Mouse (Mus musculus): Measurements from ENCODE around the gene Pex16. TPM values are rescaled to one million over a fixed set of nuclear protein-coding genes. Genes with fewer than 3 reads are reported as not detected.

The Pex16 gene
- polyA plus RNA-seq, 1 experiment = 42.8 TPM

GRCm38 (mm10) chr2:92403776-92404319, 29.4 kb downstream of the Pex16 start:
- DNase-seq = no peak
- H3K4me3 ChIP-seq (replicated peaks; ENCODE audit: extremely low read depth, low read depth, low read length) = no peak overlapping the region
- TF ChIP-seq CTCF (IDR thresholded peaks at IDR 0.05; ENCODE audit: insufficient read depth, low read length) (no peak), POLR2A (IDR thresholded peaks at IDR 0.05; ENCODE audit: borderline replicate concordance, extremely low read depth, low read depth, low read length) (no peak)
- WGBS = 85% methylated on average over 5 of the region's 5 CpGs
- H3K4me1 ChIP-seq (ENCODE audit: control insufficient read depth, insufficient read depth, low read length) = peaks cover 5% of the 10 kb centered on the region; the same call in 1 of the 2 replicates

DNA sequence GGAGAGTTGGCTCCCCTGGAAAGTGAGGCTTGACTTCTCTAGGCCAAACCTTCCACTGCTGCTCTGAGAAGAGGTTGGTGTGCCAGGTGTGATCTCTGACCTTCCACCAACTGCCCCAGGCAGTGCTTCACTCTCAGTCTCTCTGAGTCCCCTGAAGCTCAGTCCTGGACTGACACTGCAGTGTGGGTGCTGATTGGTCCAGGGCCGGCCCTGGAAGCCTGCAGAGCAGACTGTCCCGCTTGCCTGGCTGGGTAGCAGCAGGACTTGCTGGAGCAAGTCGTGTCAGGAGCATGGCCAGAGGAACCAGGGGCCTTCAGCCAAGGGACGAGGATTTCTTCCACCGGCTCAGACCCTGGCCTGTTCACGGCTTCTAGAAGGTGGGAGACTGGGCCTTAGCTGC, 30.3 kb downstream of the Pex16 start:
- H3K4me3 ChIP-seq (replicated peaks; ENCODE audit: extremely low read depth, low read depth, low read length) = no peak overlapping the region
- WGBS = 80% methylated on average over 6 of the region's 6 CpGs
- peaks cover 5% of the 10 kb centered on the region; the same call in 1 of the 2 replicates for H3K4me1 ChIP-seq (ENCODE audit: control insufficient read depth, insufficient read depth, low read length)
- no peak for DNase-seq
- TF ChIP-seq CTCF (IDR thresholded peaks at IDR 0.05; ENCODE audit: insufficient read depth, low read length) (no peak), POLR2A (IDR thresholded peaks at IDR 0.05; ENCODE audit: borderline replicate concordance, extremely low read depth, low read depth, low read length) (no peak)

GRCm38 (mm10) chr2:92405687-92406086, 31.2 kb downstream of the Pex16 start:
- WGBS = 81% methylated on average over 7 of the region's 7 CpGs

GRCm38 (mm10) chr2:92408309-92409045, 34.0 kb downstream of the Pex16 start:
- Histone ChIP-seq H3K4me1 (ENCODE audit: control insufficient read depth, insufficient read depth, low read length) (no peaks in the 10 kb centered on the region), H3K4me3 (replicated peaks; ENCODE audit: extremely low read depth, low read depth, low read length) (no peak overlapping the region)
- 89% methylated on average over 18 of the region's 18 CpGs for WGBS
- no peak for DNase-seq
- TF ChIP-seq POLR2A (IDR thresholded peaks at IDR 0.05; ENCODE audit: borderline replicate concordance, extremely low read depth, low read depth, low read length) = no peak

More at GRCm38 (mm10) chr2:92405687-92406086, 31.2 kb downstream of the Pex16 start:
- no peak for DNase-seq
- TF ChIP-seq POLR2A (IDR thresholded peaks at IDR 0.05; ENCODE audit: borderline replicate concordance, extremely low read depth, low read depth, low read length) (no peak), CTCF (IDR thresholded peaks at IDR 0.05; ENCODE audit: insufficient read depth, low read length) (no peak)
- peaks cover 4% of the 10 kb centered on the region; the same call in 1 of the 2 replicates for H3K4me1 ChIP-seq (ENCODE audit: control insufficient read depth, insufficient read depth, low read length)
- H3K4me3 ChIP-seq (replicated peaks; ENCODE audit: extremely low read depth, low read depth, low read length) = no peak overlapping the region

DNA sequence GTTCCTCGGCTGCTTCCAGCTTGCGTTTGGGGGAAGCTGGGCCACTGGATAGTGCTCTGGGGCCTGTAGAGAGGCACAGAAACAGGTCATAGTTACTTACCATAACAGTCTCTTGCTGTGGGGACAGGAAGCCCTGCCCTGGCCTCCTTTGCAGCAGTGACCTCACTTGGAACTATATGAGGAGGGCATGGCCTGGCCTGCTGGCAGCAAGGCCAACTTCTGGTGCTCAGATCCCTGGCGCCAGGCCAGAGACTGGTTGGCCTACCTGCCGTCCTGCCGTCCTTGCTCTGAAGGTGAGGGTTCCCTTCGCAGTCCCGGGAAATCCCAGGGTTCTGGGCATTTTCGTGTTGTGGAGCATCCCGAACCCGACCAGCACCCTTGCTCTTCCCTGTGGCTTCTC, 37.2 kb downstream of the Pex16 start:
- H3K4me3 ChIP-seq (replicated peaks; ENCODE audit: extremely low read depth, low read depth, low read length) = no peak overlapping the region
- no peak for DNase-seq
- no peaks in the 10 kb centered on the region for H3K4me1 ChIP-seq (ENCODE audit: control insufficient read depth, insufficient read depth, low read length)
- no peak for TF ChIP-seq POLR2A (IDR thresholded peaks at IDR 0.05; ENCODE audit: borderline replicate concordance, extremely low read depth, low read depth, low read length)
- TF ChIP-seq CTCF (IDR thresholded peaks at IDR 0.05; ENCODE audit: insufficient read depth, low read length) = no peak
- WGBS = 83% methylated on average over 10 of the region's 10 CpGs

DNA sequence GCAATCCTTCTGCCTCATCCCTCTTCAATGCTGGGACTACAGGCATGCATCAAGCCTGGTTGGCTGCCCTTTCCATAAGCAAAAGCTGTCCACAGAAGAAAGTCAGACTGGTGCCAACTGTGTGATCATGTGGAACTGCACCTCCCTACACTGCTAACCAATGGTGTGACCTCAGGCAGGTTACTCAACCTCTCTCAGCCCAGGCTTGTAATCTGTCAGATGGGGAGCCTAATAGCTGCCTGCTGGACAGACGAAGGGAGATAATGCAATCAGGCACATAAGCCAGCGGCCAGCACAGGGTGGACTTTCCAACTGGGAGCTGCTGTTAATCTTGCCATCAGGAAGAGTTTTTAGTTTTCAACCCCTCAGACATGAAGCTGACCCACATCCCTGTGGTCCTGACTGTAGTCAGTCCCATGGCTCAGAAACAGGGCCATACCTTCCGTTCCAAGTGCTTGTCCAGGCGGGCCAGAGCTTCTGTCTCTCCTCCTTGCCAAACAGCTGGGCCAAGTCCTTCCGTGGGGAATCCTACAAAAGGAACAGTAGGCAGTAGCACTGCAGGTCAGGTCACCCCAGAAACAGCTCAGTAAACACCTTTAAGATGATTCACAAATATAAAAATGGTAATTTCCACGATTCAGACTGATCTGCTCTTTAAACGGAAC, 47.4 kb downstream of the Pex16 start:
- Histone ChIP-seq H3K4me3 (replicated peaks; ENCODE audit: extremely low read depth, low read depth, low read length) (no peak overlapping the region), H3K4me1 (ENCODE audit: control insufficient read depth, insufficient read depth, low read length) (peaks cover 33% of the 10 kb centered on the region)
- 74% methylated on average over 7 of the region's 7 CpGs for WGBS
- DNase-seq = no peak
- no peak for TF ChIP-seq POLR2A (IDR thresholded peaks at IDR 0.05; ENCODE audit: borderline replicate concordance, extremely low read depth, low read depth, low read length)
- no peak for TF ChIP-seq CTCF (IDR thresholded peaks at IDR 0.05; ENCODE audit: insufficient read depth, low read length)

DNA sequence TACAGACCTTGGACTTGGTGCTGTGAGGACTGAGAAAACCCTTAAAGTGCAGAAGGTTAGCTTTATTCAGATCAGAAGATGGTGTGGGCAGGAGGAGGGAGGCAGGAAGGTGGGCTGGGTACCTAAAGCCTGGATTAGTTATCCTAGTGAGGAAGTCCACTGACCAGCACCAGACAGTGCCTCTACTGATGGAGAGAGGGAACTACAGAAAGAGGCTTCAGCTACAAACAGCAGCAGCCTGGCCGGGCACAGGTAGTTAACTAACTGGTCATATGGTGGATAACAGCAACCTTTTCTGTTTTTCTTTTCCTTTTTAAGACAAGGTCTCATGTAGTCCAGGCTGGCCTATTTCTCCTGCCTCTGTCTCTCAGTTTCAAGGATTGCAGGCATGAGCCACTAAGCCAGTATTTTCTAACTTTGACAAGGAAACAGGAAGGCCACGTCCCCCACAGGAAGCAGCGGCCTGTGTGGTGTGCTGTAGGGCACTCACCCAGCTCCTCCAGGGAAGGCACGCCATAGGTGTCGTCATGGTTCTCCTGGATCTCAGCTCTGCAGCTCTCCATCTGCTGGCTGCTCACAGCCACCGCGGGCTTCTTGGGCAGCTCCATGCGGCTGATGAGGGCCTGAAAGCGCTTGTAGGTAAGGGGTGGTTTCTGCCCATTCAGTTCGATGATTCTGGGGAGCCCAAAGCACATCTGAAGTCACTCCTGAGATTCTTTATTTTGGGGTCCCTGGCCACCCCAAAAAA, 48.1 kb downstream of the Pex16 start:
- 41% methylated on average over 10 of the region's 10 CpGs for WGBS
- peaks cover 39% of the 10 kb centered on the region for H3K4me1 ChIP-seq (ENCODE audit: control insufficient read depth, insufficient read depth, low read length)
- H3K4me3 ChIP-seq (replicated peaks; ENCODE audit: extremely low read depth, low read depth, low read length) = no peak overlapping the region
- no peak for DNase-seq
- TF ChIP-seq POLR2A (IDR thresholded peaks at IDR 0.05; ENCODE audit: borderline replicate concordance, extremely low read depth, low read depth, low read length) = no peak
- TF ChIP-seq CTCF (IDR thresholded peaks at IDR 0.05; ENCODE audit: insufficient read depth, low read length) = no peak

DNA sequence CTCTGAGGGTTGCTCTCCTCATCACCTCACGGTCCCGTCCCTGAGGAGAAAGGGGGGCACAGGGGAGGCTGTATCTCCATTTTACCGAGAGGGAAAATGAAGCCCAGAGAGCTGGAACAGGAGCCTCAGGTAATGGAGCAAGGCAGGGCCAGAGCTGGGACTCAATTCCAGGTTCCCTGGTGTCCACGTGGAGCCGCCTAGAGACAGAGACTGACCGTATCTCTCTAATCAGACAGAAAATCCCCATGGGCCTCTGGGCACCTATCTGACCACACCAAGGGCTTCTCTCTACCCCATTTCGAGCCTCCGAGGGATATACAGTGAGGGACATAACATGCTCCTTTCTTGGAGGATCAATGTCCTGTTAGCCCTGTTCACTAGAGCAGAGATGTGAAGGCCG, 48.7 kb downstream of the Pex16 start:
- WGBS = 81% methylated on average over 9 of the region's 9 CpGs
- no peak for DNase-seq

More for the DNA sequence above, 48.7 kb downstream of the Pex16 start:
- Histone ChIP-seq H3K4me3 (replicated peaks; ENCODE audit: extremely low read depth, low read depth, low read length) (no peak overlapping the region), H3K4me1 (ENCODE audit: control insufficient read depth, insufficient read depth, low read length) (peaks cover 42% of the 10 kb centered on the region)
- no peak for TF ChIP-seq CTCF (IDR thresholded peaks at IDR 0.05; ENCODE audit: insufficient read depth, low read length)
- no peak for TF ChIP-seq POLR2A (IDR thresholded peaks at IDR 0.05; ENCODE audit: borderline replicate concordance, extremely low read depth, low read depth, low read length)
